Mouse (Mus musculus): ENCODE data around the gene Itgb4.

GRCm38 (mm10) chr11:116022256-116022780 is 47.8 kb downstream of the Itgb4 start:
- no peak; the same call in 1 of the 2 replicates for TF ChIP-seq POLR2A (IDR thresholded peaks at IDR 0.05; ENCODE audit: low read depth, low read length)
- no peak for TF ChIP-seq CTCF (IDR thresholded peaks at IDR 0.05; ENCODE audit: borderline replicate concordance, insufficient read depth, low read length)
